Mouse (Mus musculus): ENCODE measurements around the gene Ankrd45. TPM values are rescaled to one million over a fixed set of nuclear protein-coding genes. Genes with fewer than 3 reads are reported as not detected.
A peak's percentile ranks its signal among the peaks of the same experiment; 100 is the strongest.

Ankrd45 gene
- 2.2 and 3.8 TPM in 2 replicates for polyA plus RNA-seq (2014; fragmentation: Nextera tagmentation; extraction: Ambion mirVana)

GRCm38 (mm10) chr1:161142531-161143159, at the start of gene Ankrd45:
Gene Ankrd45, plus strand, starts transcription at chr1:161142691.
- Histone ChIP-seq H3K9me3 (ENCODE audit: control insufficient read depth, low read length) (no peaks in the 10 kb centered on the region), H3K27me3 (replicated peaks; ENCODE audit: control insufficient read depth, insufficient read depth, low read length) (no peaks in the 10 kb centered on the region), H3K9ac (ENCODE audit: low read depth, low read length) (peak within 1 kb of the TSS; percentile 67), H3K4me2 (ENCODE audit: low read depth, low read length) (peak within 1 kb of the TSS; percentile 64), H3K4me3 (ENCODE audit: low read depth, low read length) (peak within 1 kb of the TSS; percentile 37), H3K36me3 (ENCODE audit: control insufficient read depth, insufficient read depth, low read length) (no peaks in the 10 kb centered on the region), H3K27ac (replicated peaks; ENCODE audit: low read depth, low read length) (no peak within 1 kb of the TSS), H3K4me1 (ENCODE audit: control insufficient read depth, insufficient read depth, low read length) (no peaks in the 10 kb centered on the region)
- 6% methylated on average over 32 of the region's 33 CpGs for WGBS
- peak; percentile 50 for DNase-seq (ENCODE audit: low spot score)
- ATAC-seq (ENCODE audit: low read depth), result peak; percentile 94

- Histone ChIP-seq H3K27ac (replicated peaks; ENCODE audit: low read depth, low read length) (no peak overlapping the region), H3K9me3 (ENCODE audit: control insufficient read depth, low read length) (no peaks in the 10 kb centered on the region), H3K27me3 (replicated peaks; ENCODE audit: control insufficient read depth, insufficient read depth, low read length) (no peaks in the 10 kb centered on the region), H3K36me3 (ENCODE audit: control insufficient read depth, insufficient read depth, low read length) (peaks cover 66% of the 10 kb centered on the region), H3K4me2 (ENCODE audit: low read depth, low read length) (no peak overlapping the region), H3K4me1 (ENCODE audit: control insufficient read depth, insufficient read depth, low read length) (no peaks in the 10 kb centered on the region), H3K9ac (ENCODE audit: low read depth, low read length) (no peak overlapping the region), H3K4me3 (ENCODE audit: low read depth, low read length) (no peak overlapping the region)
- no peak for DNase-seq (ENCODE audit: low spot score)
- ATAC-seq (ENCODE audit: low read depth), result no peak
- WGBS, result 95% methylated on average over 4 of the region's 4 CpGs
Measured at GRCm38 (mm10) chr1:161099721-161100405, 42.6 kb upstream of the Ankrd45 start.

GRCm38 (mm10) chr1:161103842-161104241, 38.6 kb upstream of the Ankrd45 start:
- ATAC-seq (ENCODE audit: low read depth) (no peak), DNase-seq (ENCODE audit: low spot score) (no peak)
- Histone ChIP-seq H3K9ac (ENCODE audit: low read depth, low read length) (no peak overlapping the region), H3K9me3 (ENCODE audit: control insufficient read depth, low read length) (no peaks in the 10 kb centered on the region), H3K36me3 (ENCODE audit: control insufficient read depth, insufficient read depth, low read length) (peaks cover 52% of the 10 kb centered on the region), H3K4me2 (ENCODE audit: low read depth, low read length) (no peak overlapping the region), H3K27ac (replicated peaks; ENCODE audit: low read depth, low read length) (no peak overlapping the region), H3K4me3 (ENCODE audit: low read depth, low read length) (no peak overlapping the region), H3K27me3 (replicated peaks; ENCODE audit: control insufficient read depth, insufficient read depth, low read length) (no peaks in the 10 kb centered on the region), H3K4me1 (ENCODE audit: control insufficient read depth, insufficient read depth, low read length) (no peaks in the 10 kb centered on the region)
- 81% methylated on average over 1 of the region's 1 CpGs for WGBS

GRCm38 (mm10) chr1:161109216-161109615, 33.3 kb upstream of the Ankrd45 start:
- H3K9ac ChIP-seq (ENCODE audit: low read depth, low read length), result no peak overlapping the region
- H3K36me3 ChIP-seq (ENCODE audit: control insufficient read depth, insufficient read depth, low read length), result peaks cover 31% of the 10 kb centered on the region
- no peak overlapping the region for H3K4me2 ChIP-seq (ENCODE audit: low read depth, low read length)
- 94% methylated on average over 8 of the region's 8 CpGs for WGBS
- H3K9me3 ChIP-seq (ENCODE audit: control insufficient read depth, low read length), result no peaks in the 10 kb centered on the region
- H3K4me1 ChIP-seq (ENCODE audit: control insufficient read depth, insufficient read depth, low read length), result no peaks in the 10 kb centered on the region
- ATAC-seq (ENCODE audit: low read depth) (no peak), DNase-seq (ENCODE audit: low spot score) (no peak)
- H3K27ac ChIP-seq (replicated peaks; ENCODE audit: low read depth, low read length), result no peak overlapping the region
- no peak overlapping the region for H3K4me3 ChIP-seq (ENCODE audit: low read depth, low read length)
- H3K27me3 ChIP-seq (replicated peaks; ENCODE audit: control insufficient read depth, insufficient read depth, low read length), result no peaks in the 10 kb centered on the region

GRCm38 (mm10) chr1:161114591-161114990, 27.9 kb upstream of the Ankrd45 start:
- H3K27ac ChIP-seq (replicated peaks; ENCODE audit: low read depth, low read length), result no peak overlapping the region
- DNase-seq (ENCODE audit: low spot score), result no peak
- no peak for ATAC-seq (ENCODE audit: low read depth)
- no peak overlapping the region for H3K9ac ChIP-seq (ENCODE audit: low read depth, low read length)
- H3K4me1 ChIP-seq (ENCODE audit: control insufficient read depth, insufficient read depth, low read length), result no peaks in the 10 kb centered on the region
- H3K4me3 ChIP-seq (ENCODE audit: low read depth, low read length), result no peak overlapping the region
- H3K36me3 ChIP-seq (ENCODE audit: control insufficient read depth, insufficient read depth, low read length), result peaks cover 2% of the 10 kb centered on the region
- no peak overlapping the region for H3K4me2 ChIP-seq (ENCODE audit: low read depth, low read length)
- no peaks in the 10 kb centered on the region for H3K27me3 ChIP-seq (replicated peaks; ENCODE audit: control insufficient read depth, insufficient read depth, low read length)
- no peaks in the 10 kb centered on the region for H3K9me3 ChIP-seq (ENCODE audit: control insufficient read depth, low read length)

- Histone ChIP-seq H3K36me3 (ENCODE audit: control insufficient read depth, insufficient read depth, low read length) (peaks cover 10% of the 10 kb centered on the region; the same call in 1 of the 2 replicates), H3K27ac (replicated peaks; ENCODE audit: low read depth, low read length) (no peak overlapping the region), H3K9me3 (ENCODE audit: control insufficient read depth, low read length) (no peaks in the 10 kb centered on the region), H3K4me3 (ENCODE audit: low read depth, low read length) (no peak overlapping the region), H3K9ac (ENCODE audit: low read depth, low read length) (no peak overlapping the region), H3K4me2 (ENCODE audit: low read depth, low read length) (no peak overlapping the region), H3K27me3 (replicated peaks; ENCODE audit: control insufficient read depth, insufficient read depth, low read length) (no peaks in the 10 kb centered on the region), H3K4me1 (ENCODE audit: control insufficient read depth, insufficient read depth, low read length) (no peaks in the 10 kb centered on the region)
- no peak for ATAC-seq (ENCODE audit: low read depth)
- 90% methylated on average over 10 of the region's 10 CpGs for whole genome bisulfite sequencing
- no peak for DNase-seq (ENCODE audit: low spot score)
Measured at GRCm38 (mm10) chr1:161122661-161123418, 19.7 kb upstream of the Ankrd45 start.

- WGBS, result 83% methylated on average over 1 of the region's 1 CpGs
- ATAC-seq (ENCODE audit: low read depth) (no peak), DNase-seq (ENCODE audit: low spot score) (no peak)
Measured at GRCm38 (mm10) chr1:161126461-161126860, 16.0 kb upstream of the Ankrd45 start.

GRCm38 (mm10) chr1:161130726-161131664, 11.5 kb upstream of the Ankrd45 start, which contains the start of gene Klhl20:
Gene Klhl20, minus strand, starts transcription at chr1:161131511.
- Histone ChIP-seq H3K27me3 (replicated peaks; ENCODE audit: control insufficient read depth, insufficient read depth, low read length) (no peaks in the 10 kb centered on the region), H3K9ac (ENCODE audit: low read depth, low read length) (peak within 1 kb of the TSS; percentile 78), H3K9me3 (ENCODE audit: control insufficient read depth, low read length) (no peaks in the 10 kb centered on the region), H3K36me3 (ENCODE audit: control insufficient read depth, insufficient read depth, low read length) (peaks cover 9% of the 10 kb centered on the region; the same call in 1 of the 2 replicates), H3K4me1 (ENCODE audit: control insufficient read depth, insufficient read depth, low read length) (0 out of 2 replicates have a peak, but pooled peaks cover 6% of the 10 kb centered on the region), H3K4me3 (ENCODE audit: low read depth, low read length) (peak within 1 kb of the TSS; percentile 77), H3K27ac (replicated peaks; ENCODE audit: low read depth, low read length) (peak within 1 kb of the TSS; percentile 83), H3K4me2 (ENCODE audit: low read depth, low read length) (peak within 1 kb of the TSS; percentile 74)
- 1% methylated on average over 40 of the region's 41 CpGs for WGBS
- peak; percentile 98 for ATAC-seq (ENCODE audit: low read depth)
- peak; percentile 96 for DNase-seq (ENCODE audit: low spot score)

More at GRCm38 (mm10) chr1:161126461-161126860, 16.0 kb upstream of the Ankrd45 start:
- H3K4me1 ChIP-seq (ENCODE audit: control insufficient read depth, insufficient read depth, low read length), result 0 out of 2 replicates have a peak, but pooled peaks cover 6% of the 10 kb centered on the region
- no peak overlapping the region for H3K9ac ChIP-seq (ENCODE audit: low read depth, low read length)
- H3K9me3 ChIP-seq (ENCODE audit: control insufficient read depth, low read length), result no peaks in the 10 kb centered on the region
- H3K27me3 ChIP-seq (replicated peaks; ENCODE audit: control insufficient read depth, insufficient read depth, low read length), result no peaks in the 10 kb centered on the region
- H3K4me2 ChIP-seq (ENCODE audit: low read depth, low read length), result no peak overlapping the region
- peaks cover 9% of the 10 kb centered on the region; the same call in 1 of the 2 replicates for H3K36me3 ChIP-seq (ENCODE audit: control insufficient read depth, insufficient read depth, low read length)
- H3K4me3 ChIP-seq (ENCODE audit: low read depth, low read length), result no peak overlapping the region
- H3K27ac ChIP-seq (replicated peaks; ENCODE audit: low read depth, low read length), result no peak overlapping the region

All from embryonic facial prominence, embryonic 14.5 days (tissue).